Mouse (Mus musculus) megakaryocyte, embryonic 14.5 days (primary cell): ENCODE data around the gene Cnppd1.

Experiments
- FLI1 ChIP-seq: IDR thresholded peaks from 2 replicates; pipeline ENCODE4 v1.6.1; 2012; ENCODE audit warnings: low read length, inconsistent platforms, mixed read lengths
- GATA1 ChIP-seq: IDR thresholded peaks from 3 replicates; pipeline ENCODE4 v1.6.1; 2012; ENCODE audit warnings: mixed read lengths, low read length, inconsistent platforms, borderline replicate concordance

DNA sequence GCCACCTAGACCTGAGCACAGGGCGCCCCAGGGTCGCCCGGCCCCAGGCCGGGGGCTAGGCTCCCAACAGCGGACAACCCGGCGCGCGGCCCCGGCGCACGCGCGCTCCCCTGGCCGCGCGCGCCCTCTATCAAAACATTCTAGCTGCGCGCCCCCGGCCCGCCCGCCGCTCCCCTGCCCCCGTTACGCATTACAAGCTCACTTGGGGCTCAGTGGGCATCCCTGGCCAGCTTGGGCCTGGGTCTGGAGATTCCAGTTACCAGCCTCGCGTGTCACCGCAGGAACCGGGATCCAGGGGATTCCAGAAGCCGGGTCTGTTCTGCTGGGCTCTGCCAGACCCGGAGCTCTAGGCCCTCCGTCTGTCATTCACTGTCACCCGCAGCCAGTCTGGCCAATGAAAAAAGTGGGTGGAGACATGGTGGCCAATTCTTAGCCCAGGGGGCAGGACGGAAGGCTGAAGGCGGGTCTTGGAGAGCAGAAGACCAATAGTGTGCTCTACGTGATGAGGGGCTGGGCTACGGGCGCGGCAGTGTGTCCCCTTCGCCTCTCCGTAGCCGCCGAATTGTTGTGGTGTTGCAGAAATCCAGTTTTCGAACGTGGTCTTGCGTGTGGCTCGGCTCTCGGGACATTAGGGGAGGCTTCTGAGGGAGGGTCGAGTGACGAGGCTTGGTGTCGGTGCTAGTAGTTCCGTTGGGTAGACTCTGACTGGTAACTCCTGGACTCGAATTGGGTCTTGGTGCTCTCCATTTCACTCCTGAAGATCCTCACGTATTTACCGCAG lies 49.3 kb upstream of the Cnppd1 start, which contains the start of the genes Ankzf1 and Atg9a:
- TF ChIP-seq GATA1 (no peak), FLI1 (no peak)
